Mouse (Mus musculus) limb, embryonic 12.5 days (tissue): ENCODE data around the gene Astn2. TPM values are rescaled to one million over a fixed set of nuclear protein-coding genes. Genes with fewer than 3 reads are reported as not detected.
"Not testable (repeated sequence)": the region's sequence is repeated elsewhere in the genome, so short reads cannot be mapped to it uniquely, and the experiment has no call there.

Experiments used
- ATAC-seq: fragments of 200-750 bp; cut with Nextera tagmentation; 2 replicates; pipeline ENCODE4 v1.8.0; 2017; ENCODE audit warnings: low read depth, moderate TSS enrichment; ENCODE audit not compliant: insufficient number of reproducible peaks, insufficient read depth, low FRiP score, low TSS enrichment
- H3K27ac ChIP-seq: fragments of 300-500 bp; sonication (generic); 2 replicates; pipeline ENCODE4 v1.5.1; 2016; ENCODE audit warnings: mild to moderate bottlenecking, moderate library complexity
- H3K27me3 ChIP-seq: fragments of 300-500 bp; sonication (generic); 2 replicates; pipeline ENCODE4 v1.6.1; 2016; ENCODE audit warnings: mild to moderate bottlenecking, moderate library complexity
- H3K36me3 ChIP-seq: fragments of 300-500 bp; sonication (generic); 2 replicates; pipeline ENCODE4 v1.6.1; 2016; ENCODE audit warnings: mild to moderate bottlenecking, moderate library complexity
- H3K4me1 ChIP-seq: fragments of 300-500 bp; sonication (generic); replicated peaks from 2 replicates; pipeline ENCODE4 v1.6.1; 2016
- H3K4me2 ChIP-seq: fragments of 300-500 bp; sonication (generic); 2 replicates; pipeline ENCODE4 v1.6.1; 2016; ENCODE audit warnings: mild to moderate bottlenecking, moderate library complexity
- H3K4me3 ChIP-seq: fragments of 300-500 bp; sonication (generic); replicated peaks from 2 replicates; pipeline ENCODE4 v1.5.1; 2016; ENCODE audit warnings: mild to moderate bottlenecking
- H3K9ac ChIP-seq: fragments of 300-500 bp; sonication (generic); replicated peaks from 2 replicates; pipeline ENCODE4 v1.6.1; 2016; ENCODE audit warnings: mild to moderate bottlenecking, moderate library complexity
- H3K9me3 ChIP-seq: fragments of 300-500 bp; sonication (generic); 2 replicates; pipeline ENCODE4 v1.6.1; 2016; ENCODE audit warnings: mild to moderate bottlenecking, moderate library complexity
- WGBS: fragments of 180-500 bp; shearing (Covaris S2); methylation state at CpG from one replicate; pipeline ENCODE4 v1.1.7; 2016; 5-methylcytosine and 5-hydroxymethylcytosine counted together
- polyA plus RNA-seq: library from polyadenylated mRNA; unstranded; fragments of >200 nt; fragmentation: Nextera tagmentation; extraction: Ambion mirVana; gene quantifications from 2 replicates; pipeline ENCODE4 v1.2.1, GENCODE M21; 2016

Astn2 gene
- polyA plus RNA-seq, 1 experiment from 2014 or later = 1.6 TPM

DNA sequence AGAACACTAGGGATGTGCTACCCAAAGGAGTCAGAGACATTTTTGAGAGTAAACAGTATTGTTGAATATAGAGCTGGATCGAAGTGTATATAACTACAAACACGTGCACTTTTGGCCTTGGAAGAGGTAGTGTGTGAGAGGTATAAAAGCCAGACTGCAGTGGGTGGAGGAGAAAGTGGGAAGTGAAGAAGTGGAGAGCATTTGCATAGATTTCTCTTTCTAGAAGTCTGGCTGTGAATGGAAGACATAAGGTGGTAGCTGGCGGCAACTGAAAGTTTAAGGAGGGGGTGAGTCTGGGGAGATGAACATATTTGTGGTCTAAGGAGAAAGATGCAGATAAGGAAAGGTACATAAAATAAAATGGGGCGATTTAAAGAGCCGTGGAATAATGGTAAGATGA is 709.2 kb downstream of the Astn2 start:
- WGBS = 85% methylated on average over 5 of the region's 5 CpGs
- H3K27me3 ChIP-seq = no peaks in the 10 kb centered on the region
- no peak for ATAC-seq
- no peaks in the 10 kb centered on the region for H3K4me1 ChIP-seq
- no peak overlapping the region for H3K27ac ChIP-seq
- no peaks in the 10 kb centered on the region for H3K36me3 ChIP-seq
- H3K4me3 ChIP-seq = no peak overlapping the region
- H3K9me3 ChIP-seq = no peaks in the 10 kb centered on the region
- H3K9ac ChIP-seq = no peak overlapping the region
- no peak overlapping the region for H3K4me2 ChIP-seq

DNA sequence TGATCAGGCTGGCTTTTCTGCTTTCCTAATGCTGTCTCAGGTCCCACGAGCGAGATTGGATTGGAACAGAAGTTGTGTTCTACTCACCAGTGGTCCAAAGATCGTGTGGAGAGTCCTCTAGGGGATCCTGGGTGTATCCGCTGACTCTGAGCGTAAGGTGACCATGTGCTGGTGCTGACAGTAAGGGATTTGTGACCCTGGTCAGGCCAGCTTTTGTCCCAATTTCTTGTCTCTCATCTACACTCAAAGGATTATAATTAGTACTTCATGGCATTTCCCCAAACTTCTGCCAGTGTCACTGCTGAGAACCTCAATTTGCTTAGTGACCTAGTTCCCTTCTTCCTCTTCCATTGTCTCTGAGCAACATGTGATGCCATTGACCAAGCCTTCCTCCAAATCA is 710.4 kb downstream of the Astn2 start:
- 85% methylated on average over 5 of the region's 5 CpGs for WGBS
- H3K9ac ChIP-seq = no peak overlapping the region

DNA sequence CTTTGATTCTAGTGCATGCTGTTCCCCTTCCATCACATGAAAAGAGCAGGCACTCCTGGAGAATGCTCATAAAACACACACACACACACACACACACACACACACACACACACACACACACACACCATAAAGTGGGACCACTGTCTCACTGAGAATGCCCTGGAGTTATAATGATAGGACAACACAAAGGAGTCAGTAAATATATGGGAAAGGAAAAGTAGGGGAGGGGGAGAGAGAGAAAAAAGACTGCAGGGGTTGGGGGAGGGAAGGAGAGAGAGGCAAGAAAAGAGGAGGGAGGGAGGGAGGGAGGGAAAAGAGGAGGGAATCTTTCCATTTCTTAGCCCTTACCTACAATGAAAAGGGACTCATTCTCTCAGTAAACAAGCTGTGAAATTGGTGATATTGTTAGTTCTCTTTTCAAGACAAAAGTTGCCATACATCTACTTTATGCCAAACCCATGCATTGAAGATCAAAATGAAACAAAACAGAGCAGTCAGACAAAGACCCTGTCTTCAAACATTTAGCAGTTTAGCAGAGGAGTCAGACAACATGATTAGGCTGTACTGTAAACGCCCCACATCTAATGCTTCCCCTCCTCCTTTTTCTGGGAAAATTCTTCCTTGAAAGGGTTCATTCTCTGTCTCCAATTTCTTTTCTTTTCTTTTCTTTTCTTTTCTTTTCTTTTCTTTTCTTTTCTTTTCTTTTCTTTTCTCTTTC is 717.2 kb downstream of the Astn2 start:
- H3K9ac ChIP-seq = no peak overlapping the region
- H3K36me3 ChIP-seq = no peaks in the 10 kb centered on the region
- WGBS = 57% methylated on average over 1 of the region's 1 CpGs
- no peak for ATAC-seq
- H3K27me3 ChIP-seq = no peaks in the 10 kb centered on the region
- H3K4me2 ChIP-seq = no peak overlapping the region
- no peak overlapping the region for H3K27ac ChIP-seq
- no peaks in the 10 kb centered on the region for H3K9me3 ChIP-seq
- H3K4me3 ChIP-seq = no peak overlapping the region
- H3K4me1 ChIP-seq = peaks cover 6% of the 10 kb centered on the region; the same call in 1 of the 2 replicates

More for the DNA sequence above, 710.4 kb downstream of the Astn2 start:
- Histone ChIP-seq H3K4me3 (no peak overlapping the region), H3K36me3 (no peaks in the 10 kb centered on the region), H3K27ac (no peak overlapping the region), H3K4me1 (no peaks in the 10 kb centered on the region), H3K4me2 (no peak overlapping the region), H3K9me3 (no peaks in the 10 kb centered on the region), H3K27me3 (no peaks in the 10 kb centered on the region)
- ATAC-seq = no peak

GRCm38 (mm10) chr4:65686258-65687005 is 718.0 kb downstream of the Astn2 start:
- Histone ChIP-seq H3K9me3 (no peaks in the 10 kb centered on the region), H3K4me2 (no peak overlapping the region), H3K27me3 (no peaks in the 10 kb centered on the region), H3K9ac (no peak overlapping the region), H3K4me1 (peaks cover 6% of the 10 kb centered on the region; the same call in 1 of the 2 replicates), H3K4me3 (no peak overlapping the region), H3K36me3 (no peaks in the 10 kb centered on the region), H3K27ac (no peak overlapping the region)
- ATAC-seq = no peak
- WGBS = 42% methylated on average over 3 of the region's 3 CpGs

- Histone ChIP-seq H3K36me3 (no peaks in the 10 kb centered on the region), H3K4me1 (peaks cover 6% of the 10 kb centered on the region; the same call in 1 of the 2 replicates), H3K4me2 (no peak overlapping the region), H3K4me3 (no peak overlapping the region), H3K9me3 (no peaks in the 10 kb centered on the region), H3K9ac (no peak overlapping the region), H3K27ac (no peak overlapping the region), H3K27me3 (no peaks in the 10 kb centered on the region)
- no peak for ATAC-seq
- WGBS = 79% methylated on average over 3 of the region's 3 CpGs
These were observed 720.0 kb downstream of the Astn2 start for GRCm38 (mm10) chr4:65684401-65684800.

DNA sequence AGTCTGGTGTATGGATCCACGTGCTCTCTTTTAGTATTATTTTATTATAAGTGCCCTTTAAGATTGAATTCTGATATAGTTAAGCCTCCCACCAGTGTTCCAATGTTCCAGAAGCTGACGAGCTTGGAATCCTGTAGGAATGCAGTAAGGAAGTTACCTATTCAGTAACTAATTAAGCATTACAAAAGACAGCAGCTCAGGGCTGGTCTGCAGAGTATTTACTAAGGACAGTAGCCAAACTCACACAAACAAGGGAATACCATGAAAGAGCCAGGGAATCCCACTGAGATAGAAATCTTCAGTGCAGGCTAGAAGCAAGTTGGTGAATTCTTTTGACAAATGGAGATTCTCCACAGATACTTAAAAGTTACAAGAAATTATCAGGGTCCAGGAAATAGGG is 724.6 kb downstream of the Astn2 start:
- not testable (repeated sequence) for H3K9ac ChIP-seq, H3K9me3 ChIP-seq, H3K4me2 ChIP-seq, ATAC-seq, H3K36me3 ChIP-seq, H3K27ac ChIP-seq, H3K27me3 ChIP-seq, H3K4me1 ChIP-seq, H3K4me3 ChIP-seq
- 61% methylated on average over 2 of the region's 2 CpGs for WGBS

DNA sequence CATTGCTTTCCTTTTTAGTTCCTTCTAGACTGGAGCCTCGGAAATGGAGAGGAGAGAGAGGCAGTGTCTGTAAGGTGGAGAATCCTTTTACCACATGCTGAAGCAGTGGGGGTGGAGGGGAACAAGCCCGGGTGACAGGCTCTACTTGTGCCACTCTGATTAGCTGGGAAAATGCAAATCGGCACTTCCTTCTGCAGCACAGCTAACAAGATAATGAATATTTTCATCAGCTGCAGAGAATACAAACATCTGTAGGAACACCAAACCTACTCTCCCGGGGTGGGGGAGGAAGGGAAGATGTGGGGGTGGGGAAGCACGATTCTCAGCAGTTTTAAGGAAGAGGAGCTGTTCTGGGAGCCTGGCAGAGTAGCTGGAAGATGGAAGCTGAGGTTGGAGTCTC is 725.5 kb downstream of the Astn2 start:
- Histone ChIP-seq H3K9me3 (no peaks in the 10 kb centered on the region), H3K4me1 (no peaks in the 10 kb centered on the region), H3K27me3 (no peaks in the 10 kb centered on the region), H3K4me2 (no peak overlapping the region), H3K9ac (no peak overlapping the region), H3K36me3 (no peaks in the 10 kb centered on the region), H3K4me3 (no peak overlapping the region), H3K27ac (no peak overlapping the region)
- 32% methylated on average over 5 of the region's 5 CpGs for WGBS
- no peak for ATAC-seq

GRCm38 (mm10) chr4:65678495-65678894 is 725.9 kb downstream of the Astn2 start:
- no peak overlapping the region for H3K4me3 ChIP-seq
- H3K36me3 ChIP-seq = no peaks in the 10 kb centered on the region
- no peak overlapping the region for H3K27ac ChIP-seq
- H3K9ac ChIP-seq = no peak overlapping the region
- no peak for ATAC-seq
- H3K27me3 ChIP-seq = no peaks in the 10 kb centered on the region
- no peak overlapping the region for H3K4me2 ChIP-seq
- H3K4me1 ChIP-seq = no peaks in the 10 kb centered on the region
- WGBS = 61% methylated on average over 5 of the region's 5 CpGs
- H3K9me3 ChIP-seq = no peaks in the 10 kb centered on the region

DNA sequence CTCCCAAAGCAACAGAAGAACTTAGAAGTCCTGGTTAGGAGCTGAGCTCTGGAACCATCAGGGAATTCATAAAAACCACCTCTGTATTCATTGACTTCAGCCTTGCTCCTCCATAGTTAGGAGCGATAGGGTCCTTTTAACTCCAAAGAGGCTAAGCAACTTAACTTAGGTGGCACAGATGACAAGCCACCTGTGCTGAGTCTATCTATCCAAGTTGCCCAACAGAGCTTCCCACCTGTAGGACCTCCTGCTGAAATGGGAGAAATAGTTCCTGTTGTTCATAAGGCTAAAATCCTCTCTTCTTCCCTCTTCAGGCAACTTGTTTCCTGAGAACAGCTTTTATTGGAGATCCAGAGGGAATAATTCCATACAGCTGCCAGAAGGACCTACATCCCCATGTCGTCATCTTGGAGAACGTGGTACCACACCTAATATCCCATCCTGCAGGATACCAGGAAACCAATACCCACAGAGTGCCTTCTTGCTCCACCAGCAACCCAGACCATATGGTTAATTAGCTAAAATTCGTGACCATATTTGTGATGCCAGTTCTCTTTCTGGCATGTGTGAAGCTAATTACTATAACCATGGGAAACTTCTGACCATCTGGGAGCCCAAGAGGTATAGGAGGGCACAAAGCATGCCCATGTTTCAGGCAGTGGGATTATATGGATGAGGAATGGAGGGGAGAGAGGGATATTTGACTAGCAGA is 730.0 kb downstream of the Astn2 start:
- Histone ChIP-seq H3K27me3 (no peaks in the 10 kb centered on the region), H3K4me2 (no peak overlapping the region), H3K4me3 (no peak overlapping the region), H3K9me3 (no peaks in the 10 kb centered on the region), H3K36me3 (no peaks in the 10 kb centered on the region), H3K27ac (no peak overlapping the region), H3K4me1 (0 out of 2 replicates have a peak, but pooled peaks cover 3% of the 10 kb centered on the region), H3K9ac (no peak overlapping the region)
- no peak for ATAC-seq
- WGBS = 85% methylated on average over 4 of the region's 4 CpGs

DNA sequence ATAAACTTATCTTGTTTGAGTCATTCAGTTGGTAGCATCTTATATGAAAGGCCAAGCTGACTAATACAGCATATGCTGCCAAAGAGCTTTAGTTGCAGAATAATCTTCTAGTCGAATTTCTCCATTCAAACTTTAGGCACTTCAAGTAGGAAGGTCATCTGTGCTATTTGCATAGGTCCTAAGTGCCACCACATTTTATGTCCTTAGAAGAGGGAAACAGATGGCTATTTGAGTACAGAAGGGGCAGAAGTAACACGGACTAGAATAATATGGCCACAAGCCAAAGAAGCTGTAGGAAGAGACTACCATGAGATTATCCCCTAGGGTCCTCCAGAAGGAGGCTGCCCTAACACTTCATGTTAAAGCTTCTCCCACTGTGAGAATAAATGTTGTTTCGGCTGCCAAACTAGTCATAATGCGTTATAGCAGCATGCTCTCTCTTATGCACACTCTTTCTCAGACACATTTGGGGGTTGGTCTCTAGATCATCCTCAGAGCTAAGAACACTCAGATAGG is 730.9 kb downstream of the Astn2 start:
- Histone ChIP-seq H3K27ac (no peak overlapping the region), H3K4me2 (no peak overlapping the region), H3K36me3 (no peaks in the 10 kb centered on the region), H3K4me3 (no peak overlapping the region), H3K9ac (no peak overlapping the region), H3K27me3 (no peaks in the 10 kb centered on the region), H3K9me3 (no peaks in the 10 kb centered on the region), H3K4me1 (0 out of 2 replicates have a peak, but pooled peaks cover 3% of the 10 kb centered on the region)
- no peak for ATAC-seq
- WGBS = 77% methylated on average over 4 of the region's 4 CpGs

- Histone ChIP-seq H3K9ac (no peak overlapping the region), H3K4me1 (peaks cover 3% of the 10 kb centered on the region; the same call in 1 of the 2 replicates), H3K4me2 (no peak overlapping the region), H3K4me3 (no peak overlapping the region), H3K27ac (no peak overlapping the region), H3K27me3 (no peaks in the 10 kb centered on the region), H3K36me3 (no peaks in the 10 kb centered on the region), H3K9me3 (no peaks in the 10 kb centered on the region)
- 54% methylated on average over 2 of the region's 2 CpGs for WGBS
- no peak for ATAC-seq
These were observed 732.1 kb downstream of the Astn2 start for GRCm38 (mm10) chr4:65672294-65672693.
